12 mouse cellular contexts compared by ENCODE assay signal in genomic region chr15:63989651-63990050, GRCm38 (mm10).
"Had no signal": no experiment of that assay in that cellular context is flagged by ENCODE, and none has a peak within 500 bp of the region (broad histone marks: within the 10 kb centered on the region; RNA-seq: fewer than 3 reads in every experiment).

No protein-coding gene starts in this region.

- H3K9me3 ChIP-seq: limb, embryonic 12.5 days; lung, embryonic 15.5 days; neural tube, embryonic 12.5 days had no signal

- H3K4me1 ChIP-seq: limb, embryonic 12.5 days; neural tube, embryonic 12.5 days had no signal

- DNase-seq: layer of hippocampus, adult 9-11 months; layer of hippocampus, postnatal 36 days; liver; lung, postnatal 14 days; right cerebral cortex, postnatal 4 days; spleen, adult 18-20 months; thymus, adult 18-20 months; thymus, postnatal 14 days had no signal

- H3K9ac ChIP-seq: limb, embryonic 12.5 days; lung, embryonic 15.5 days; neural tube, embryonic 12.5 days had no signal

- H3K4me3 ChIP-seq: limb, embryonic 12.5 days; lung, embryonic 15.5 days; myocyte; neural tube, embryonic 12.5 days had no signal

- H3K27ac ChIP-seq: limb, embryonic 12.5 days; lung, embryonic 15.5 days; neural tube, embryonic 12.5 days had no signal

- H3K27me3 ChIP-seq: limb, embryonic 12.5 days; lung, embryonic 15.5 days; neural tube, embryonic 12.5 days had no signal

- H3K36me3 ChIP-seq: limb, embryonic 12.5 days; lung, embryonic 15.5 days; neural tube, embryonic 12.5 days had no signal

- H3K4me2 ChIP-seq: limb, embryonic 12.5 days; lung, embryonic 15.5 days; neural tube, embryonic 12.5 days had no signal
